Mouse (Mus musculus) limb, embryonic 15.5 days (tissue): ENCODE data around the gene Cspg5. TPM values are rescaled to one million over a fixed set of nuclear protein-coding genes. Genes with fewer than 3 reads are reported as not detected.

Experiments used
- ATAC-seq: fragments of 200-750 bp; cut with Nextera tagmentation; 2 replicates; pipeline ENCODE4 v1.8.0; 2017; ENCODE audit warnings: low read depth, moderate TSS enrichment; ENCODE audit not compliant: insufficient number of reproducible peaks, low FRiP score, low TSS enrichment
- H3K27ac ChIP-seq: fragments of 300-500 bp; sonication (generic); 2 replicates; pipeline ENCODE4 v1.5.1; 2015; ENCODE audit warnings: moderate library complexity, mild to moderate bottlenecking, inconsistent platforms
- H3K27me3 ChIP-seq: fragments of 300-500 bp; sonication (generic); 2 replicates; pipeline ENCODE4 v1.6.1; 2015; ENCODE audit warnings: inconsistent platforms
- H3K36me3 ChIP-seq: fragments of 300-500 bp; sonication (generic); 2 replicates; pipeline ENCODE4 v1.6.1; 2015; ENCODE audit warnings: inconsistent platforms
- H3K4me1 ChIP-seq: fragments of 300-500 bp; sonication (generic); 2 replicates; pipeline ENCODE4 v1.6.1; 2015; ENCODE audit warnings: inconsistent platforms
- H3K4me2 ChIP-seq: fragments of 300-500 bp; sonication (generic); 2 replicates; pipeline ENCODE4 v1.6.1; 2015; ENCODE audit warnings: mild to moderate bottlenecking, inconsistent platforms
- H3K4me3 ChIP-seq: fragments of 300-500 bp; sonication (generic); 2 replicates; pipeline ENCODE4 v1.5.1; 2015; ENCODE audit warnings: mild to moderate bottlenecking, inconsistent platforms
- H3K9ac ChIP-seq: fragments of 300-500 bp; sonication (generic); 2 replicates; pipeline ENCODE4 v1.6.1; 2015; ENCODE audit warnings: inconsistent platforms
- H3K9me3 ChIP-seq: fragments of 300-500 bp; sonication (generic); 2 replicates; pipeline ENCODE4 v1.6.1; 2016; ENCODE audit warnings: inconsistent platforms
- WGBS: fragments of 180-500 bp; shearing (Covaris S2); methylation state at CpG from one replicate; pipeline ENCODE4 v1.1.7; 2015; 5-methylcytosine and 5-hydroxymethylcytosine counted together
- polyA plus RNA-seq: library from polyadenylated mRNA; unstranded; fragments of >200 nt; fragmentation: Nextera tagmentation; extraction: Ambion mirVana; gene quantifications from 2 replicates; pipeline ENCODE4 v1.2.1, GENCODE M21; 2015

Cspg5 gene
- 4.0 and 8.9 TPM in 2 replicates for polyA plus RNA-seq

DNA sequence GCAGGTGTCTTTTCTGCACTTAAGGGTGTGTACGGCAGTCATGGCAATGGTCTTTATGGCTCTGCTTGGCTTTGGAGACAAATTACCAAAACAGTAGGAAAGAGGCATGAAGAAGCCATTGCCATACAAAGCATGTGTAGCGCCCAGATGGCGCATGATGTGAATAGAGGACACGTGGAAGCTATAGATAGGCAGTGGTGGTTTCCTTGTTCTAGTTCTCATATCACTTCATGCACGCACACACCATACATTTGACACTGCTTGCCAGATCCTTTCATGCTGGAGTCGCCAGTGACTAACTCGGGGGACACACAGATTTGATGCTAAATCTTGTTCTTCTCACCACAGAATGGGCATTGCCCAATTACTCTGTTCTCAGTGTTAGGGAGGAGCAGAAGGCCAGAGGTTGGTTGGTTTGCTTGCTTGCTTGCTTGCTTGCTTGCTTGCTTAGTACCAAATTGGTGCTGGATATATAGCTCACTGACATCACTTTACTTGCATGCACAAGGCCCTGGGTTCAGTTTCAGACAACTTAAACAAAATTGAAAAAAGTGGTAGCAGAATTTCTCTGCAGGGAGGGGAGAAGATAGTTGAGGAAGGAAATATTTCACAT lies at the start of gene Cspg5:
TSS of gene Cspg5 (plus strand) at position 563 of the 613 bp plus-strand sequence.
- Histone ChIP-seq H3K4me2 (peak within 1 kb of the TSS; percentile 100), H3K36me3 (peaks cover 23% of the 10 kb centered on the region), H3K9ac (no peak within 1 kb of the TSS), H3K27me3 (peaks cover 40% of the 10 kb centered on the region), H3K9me3 (no peaks in the 10 kb centered on the region), H3K27ac (no peak within 1 kb of the TSS), H3K4me1 (peaks cover 18% of the 10 kb centered on the region), H3K4me3 (peak within 1 kb of the TSS; percentile 73)
- no peak for ATAC-seq
- 80% methylated on average over 7 of the region's 7 CpGs for WGBS

DNA sequence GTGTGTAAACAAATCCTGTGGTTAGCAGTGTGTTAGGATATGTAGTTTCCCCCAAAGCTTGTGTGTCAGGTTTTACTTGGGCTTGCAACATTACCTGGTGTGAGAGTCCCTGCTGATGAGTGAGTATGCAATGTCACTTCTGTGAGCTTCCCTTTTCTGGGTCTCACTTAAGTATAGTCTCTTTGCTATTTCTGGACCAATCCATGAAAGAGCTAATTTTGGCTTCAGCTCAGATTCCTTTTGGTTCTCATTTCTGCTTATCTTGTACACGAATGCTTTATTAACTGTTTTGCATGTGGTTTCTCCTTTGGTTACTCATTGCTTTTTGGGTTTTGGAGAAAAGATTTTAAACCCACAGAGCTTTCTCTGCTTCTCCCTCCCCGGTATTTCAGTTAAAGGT lies 43.7 kb upstream of the Cspg5 start:
- no peak overlapping the region for H3K4me3 ChIP-seq
- WGBS = 83% methylated on average over 2 of the region's 2 CpGs
- H3K36me3 ChIP-seq = peaks cover 73% of the 10 kb centered on the region
- no peaks in the 10 kb centered on the region for H3K27me3 ChIP-seq
- ATAC-seq = no peak
- no peak overlapping the region for H3K9ac ChIP-seq
- no peaks in the 10 kb centered on the region for H3K4me1 ChIP-seq
- H3K4me2 ChIP-seq = no peak overlapping the region
- H3K9me3 ChIP-seq = no peaks in the 10 kb centered on the region
- H3K27ac ChIP-seq = no peak overlapping the region

DNA sequence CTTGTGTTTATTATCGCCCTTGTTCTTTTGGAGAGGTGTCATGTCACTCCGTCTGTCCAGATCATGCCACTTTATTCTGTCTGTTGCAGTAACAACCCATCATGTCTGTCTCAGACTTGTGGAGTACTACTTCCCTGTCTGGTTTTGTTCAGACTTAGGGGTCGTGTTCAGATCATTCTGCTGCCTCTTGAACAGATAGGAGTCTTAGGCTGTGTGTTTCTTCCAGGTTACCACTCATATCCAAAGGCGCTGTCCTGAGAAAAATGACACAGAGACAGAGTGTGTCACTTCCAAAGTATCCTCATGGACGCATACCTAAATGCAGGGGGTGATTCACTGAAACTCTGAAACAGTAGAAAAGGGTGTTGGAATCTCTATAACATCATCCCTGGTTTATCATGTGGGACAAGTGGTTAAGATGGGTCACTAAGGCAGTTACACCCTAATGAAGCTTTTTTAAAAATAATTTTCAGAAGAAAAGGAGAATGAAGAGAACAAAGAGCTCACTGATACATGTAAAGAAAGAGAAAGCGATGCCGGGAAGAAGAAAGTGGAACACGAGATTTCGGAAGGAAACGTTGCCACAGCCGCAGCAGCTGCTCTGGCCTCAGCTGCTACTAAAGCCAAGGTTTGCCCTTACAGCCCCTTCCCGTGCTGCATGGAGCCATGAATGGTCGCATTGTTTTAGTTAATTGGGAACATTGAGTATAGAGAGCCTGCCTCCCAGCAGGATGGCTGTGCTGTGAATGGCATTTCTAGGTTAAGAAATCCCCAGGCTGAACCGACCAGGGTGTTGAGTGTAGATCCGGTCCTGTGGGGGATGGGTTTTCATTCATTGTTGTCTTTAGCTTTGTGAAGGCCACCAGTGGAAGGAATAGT lies 37.8 kb upstream of the Cspg5 start:
- Histone ChIP-seq H3K36me3 (peaks cover 80% of the 10 kb centered on the region), H3K4me3 (no peak overlapping the region), H3K4me1 (no peaks in the 10 kb centered on the region), H3K4me2 (no peak overlapping the region), H3K9me3 (no peaks in the 10 kb centered on the region), H3K27me3 (no peaks in the 10 kb centered on the region), H3K9ac (no peak overlapping the region), H3K27ac (peak overlapping the region; percentile 62)
- ATAC-seq = 0 out of 2 replicates have a peak, but pooled peaks have one; percentile 24
- 57% methylated on average over 15 of the region's 15 CpGs for WGBS

DNA sequence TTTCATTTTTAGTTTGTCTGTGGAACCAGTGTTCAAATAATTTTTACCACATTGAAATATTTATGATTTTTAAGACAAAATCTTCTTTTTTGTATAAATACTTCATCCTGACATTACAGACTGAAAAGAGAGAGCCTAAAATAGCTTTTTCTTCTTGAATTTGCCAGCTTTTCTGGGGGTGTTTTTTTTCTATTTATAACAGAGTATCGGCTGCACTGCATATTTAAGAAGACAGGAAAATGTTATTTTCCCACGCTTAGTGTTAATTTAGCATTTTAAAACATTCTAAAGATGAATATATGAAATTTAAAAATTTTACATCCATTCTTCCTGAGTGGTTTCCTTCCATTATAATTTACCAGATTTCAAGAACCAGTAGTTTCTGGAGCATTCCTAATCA lies 37.1 kb upstream of the Cspg5 start:
- H3K27me3 ChIP-seq = no peaks in the 10 kb centered on the region
- H3K9ac ChIP-seq = no peak overlapping the region
- WGBS = 73% methylated on average over 2 of the region's 2 CpGs
- ATAC-seq = no peak
- no peak overlapping the region for H3K4me3 ChIP-seq
- H3K36me3 ChIP-seq = peaks cover 82% of the 10 kb centered on the region
- H3K4me1 ChIP-seq = no peaks in the 10 kb centered on the region
- H3K4me2 ChIP-seq = no peak overlapping the region
- H3K27ac ChIP-seq = 0 out of 2 replicates have a peak overlapping the region, but pooled peaks have one; percentile 62
- H3K9me3 ChIP-seq = no peaks in the 10 kb centered on the region

DNA sequence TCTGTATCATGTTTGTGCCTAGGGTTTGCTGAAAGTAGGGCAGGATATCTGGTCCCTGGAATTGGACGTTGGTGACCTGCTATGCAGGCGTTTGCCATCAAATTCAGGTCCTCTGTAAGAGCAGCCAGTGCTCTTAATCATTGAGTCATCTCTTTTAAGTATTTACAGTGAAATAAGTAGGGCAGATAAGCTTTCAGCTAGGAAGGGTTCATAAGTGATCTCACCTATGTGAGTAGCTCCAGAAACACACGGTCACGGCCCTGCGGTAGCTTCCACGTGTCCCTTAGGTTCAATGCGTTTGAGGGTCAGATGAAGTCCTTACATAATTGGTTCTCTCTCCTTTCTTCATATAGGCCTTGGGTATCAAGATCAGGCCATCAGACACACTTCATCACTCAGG lies 35.3 kb upstream of the Cspg5 start:
- Histone ChIP-seq H3K36me3 (peaks cover 82% of the 10 kb centered on the region), H3K4me3 (no peak overlapping the region), H3K27ac (no peak overlapping the region), H3K4me2 (no peak overlapping the region), H3K9me3 (no peaks in the 10 kb centered on the region), H3K4me1 (no peaks in the 10 kb centered on the region), H3K9ac (no peak overlapping the region), H3K27me3 (no peaks in the 10 kb centered on the region)
- WGBS = 69% methylated on average over 7 of the region's 7 CpGs
- ATAC-seq = no peak

DNA sequence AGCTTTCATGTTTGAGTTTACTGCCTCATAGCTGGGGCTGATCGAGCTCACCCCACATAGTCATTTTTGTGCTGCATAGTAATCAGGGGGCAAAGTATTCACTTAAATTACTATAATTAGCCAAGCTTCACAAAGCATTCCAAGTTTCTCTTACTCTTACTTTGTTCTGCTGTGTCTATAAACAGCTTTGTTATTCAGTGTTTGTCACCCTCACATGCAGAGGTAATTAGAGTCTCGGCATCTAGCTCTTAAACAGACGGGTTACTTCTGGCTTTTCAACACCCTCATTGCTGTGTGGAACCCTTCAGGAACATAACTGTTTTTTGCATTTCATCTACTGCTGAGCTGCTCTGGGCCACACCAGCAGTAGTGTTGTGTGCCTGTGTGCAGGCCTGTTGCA lies 34.6 kb upstream of the Cspg5 start:
- no peak overlapping the region for H3K4me2 ChIP-seq
- H3K9ac ChIP-seq = no peak overlapping the region
- no peak overlapping the region for H3K4me3 ChIP-seq
- H3K9me3 ChIP-seq = no peaks in the 10 kb centered on the region
- H3K36me3 ChIP-seq = peaks cover 80% of the 10 kb centered on the region
- H3K27ac ChIP-seq = no peak overlapping the region
- no peaks in the 10 kb centered on the region for H3K27me3 ChIP-seq
- no peaks in the 10 kb centered on the region for H3K4me1 ChIP-seq
- ATAC-seq = no peak
- WGBS = 81% methylated on average over 3 of the region's 3 CpGs

DNA sequence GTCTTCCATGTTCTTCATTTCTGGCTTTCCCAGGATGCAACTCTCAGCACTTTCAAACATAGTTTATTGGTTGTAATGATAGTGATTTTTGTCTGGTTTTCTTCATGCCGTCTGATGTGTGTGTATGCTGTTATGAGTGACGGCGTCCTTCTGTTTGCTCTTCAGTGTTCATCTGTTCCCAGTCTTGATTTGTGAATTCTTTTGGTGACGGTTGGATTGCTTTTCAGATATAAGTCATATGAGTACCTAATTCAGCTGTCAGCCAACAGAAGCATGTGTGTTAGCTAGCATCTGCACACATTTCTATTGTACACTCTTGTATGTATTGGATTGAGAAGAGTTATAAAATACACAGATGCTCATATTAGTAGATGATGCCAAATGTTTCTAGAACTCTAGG lies 19.3 kb upstream of the Cspg5 start:
- no peak overlapping the region for H3K4me3 ChIP-seq
- no peak overlapping the region for H3K9ac ChIP-seq
- 85% methylated on average over 4 of the region's 4 CpGs for WGBS
- no peak overlapping the region for H3K4me2 ChIP-seq
- no peaks in the 10 kb centered on the region for H3K9me3 ChIP-seq
- no peak for ATAC-seq
- no peaks in the 10 kb centered on the region for H3K4me1 ChIP-seq
- peaks cover 71% of the 10 kb centered on the region for H3K36me3 ChIP-seq
- no peaks in the 10 kb centered on the region for H3K27me3 ChIP-seq
- no peak overlapping the region for H3K27ac ChIP-seq

DNA sequence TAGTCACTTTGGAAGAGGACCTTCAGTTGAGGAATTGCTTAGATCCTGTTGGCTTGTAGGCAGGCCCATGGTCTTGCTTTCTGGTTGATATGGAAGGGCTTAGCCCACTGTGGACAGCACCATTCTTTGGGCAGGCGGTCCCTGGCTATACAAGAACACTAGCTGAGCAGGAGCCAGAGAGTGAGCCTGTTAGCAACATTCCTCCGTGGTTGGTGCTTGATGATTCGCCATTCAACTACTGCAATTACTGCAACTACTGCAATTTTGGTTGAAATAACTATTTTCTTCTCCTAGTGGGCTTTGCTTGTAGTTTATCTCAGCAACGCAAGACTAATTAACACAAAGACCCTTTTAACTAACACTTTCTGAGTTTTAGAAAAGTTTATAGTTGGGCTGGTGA lies 17.4 kb upstream of the Cspg5 start:
- H3K4me3 ChIP-seq = no peak overlapping the region
- no peak overlapping the region for H3K27ac ChIP-seq
- no peaks in the 10 kb centered on the region for H3K9me3 ChIP-seq
- H3K36me3 ChIP-seq = peaks cover 77% of the 10 kb centered on the region
- WGBS = 89% methylated on average over 4 of the region's 4 CpGs
- no peak overlapping the region for H3K9ac ChIP-seq
- H3K4me1 ChIP-seq = no peaks in the 10 kb centered on the region
- no peak for ATAC-seq
- H3K4me2 ChIP-seq = no peak overlapping the region
- no peaks in the 10 kb centered on the region for H3K27me3 ChIP-seq

DNA sequence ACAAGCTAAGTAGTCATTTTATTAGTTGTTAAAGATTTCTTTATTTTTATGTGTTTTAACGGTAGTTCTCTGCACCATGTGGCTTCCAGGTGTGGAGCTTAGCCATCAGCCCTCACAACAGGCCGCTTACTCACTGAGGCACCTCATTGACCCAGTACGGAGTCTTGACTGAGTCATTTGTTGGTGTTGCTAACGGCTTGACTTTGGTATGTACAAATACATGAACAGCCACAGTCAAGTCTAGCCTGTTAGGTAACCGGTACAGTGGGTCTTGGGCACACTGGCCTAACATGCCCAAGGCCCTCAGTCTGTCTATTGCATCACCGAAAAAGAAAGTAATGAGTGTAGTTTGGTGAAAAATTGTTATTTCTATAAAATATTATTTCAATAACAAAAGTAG lies 14.9 kb upstream of the Cspg5 start:
- Histone ChIP-seq H3K27me3 (no peaks in the 10 kb centered on the region), H3K4me2 (no peak overlapping the region), H3K36me3 (peaks cover 75% of the 10 kb centered on the region), H3K27ac (no peak overlapping the region), H3K4me3 (no peak overlapping the region), H3K9me3 (no peaks in the 10 kb centered on the region), H3K9ac (no peak overlapping the region), H3K4me1 (no peaks in the 10 kb centered on the region)
- ATAC-seq = no peak
- WGBS = 46% methylated on average over 6 of the region's 6 CpGs

DNA sequence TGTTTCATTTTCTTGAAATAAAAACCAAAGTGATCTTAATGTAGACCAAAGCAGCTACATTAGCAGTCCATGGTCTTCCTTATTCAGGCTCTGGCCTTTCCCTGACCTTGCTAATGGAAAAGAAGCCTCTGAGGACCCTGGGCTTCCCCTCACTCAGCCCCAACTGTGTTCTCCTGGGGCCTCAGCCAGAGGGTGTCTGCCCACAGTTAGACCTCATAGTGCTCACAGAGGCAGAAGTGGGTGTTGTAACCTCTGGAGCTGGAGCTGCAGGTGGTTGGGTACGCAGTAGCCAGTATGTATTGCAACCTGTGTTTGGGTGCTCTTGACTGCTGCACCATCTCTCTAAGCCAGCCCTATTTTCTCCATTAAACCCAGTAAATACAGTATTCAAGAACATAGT lies 14.5 kb upstream of the Cspg5 start:
- Histone ChIP-seq H3K4me2 (no peak overlapping the region), H3K27ac (no peak overlapping the region), H3K4me3 (no peak overlapping the region), H3K36me3 (peaks cover 71% of the 10 kb centered on the region), H3K27me3 (no peaks in the 10 kb centered on the region), H3K4me1 (no peaks in the 10 kb centered on the region), H3K9me3 (no peaks in the 10 kb centered on the region), H3K9ac (no peak overlapping the region)
- no peak for ATAC-seq
- WGBS = 91% methylated on average over 1 of the region's 1 CpGs

DNA sequence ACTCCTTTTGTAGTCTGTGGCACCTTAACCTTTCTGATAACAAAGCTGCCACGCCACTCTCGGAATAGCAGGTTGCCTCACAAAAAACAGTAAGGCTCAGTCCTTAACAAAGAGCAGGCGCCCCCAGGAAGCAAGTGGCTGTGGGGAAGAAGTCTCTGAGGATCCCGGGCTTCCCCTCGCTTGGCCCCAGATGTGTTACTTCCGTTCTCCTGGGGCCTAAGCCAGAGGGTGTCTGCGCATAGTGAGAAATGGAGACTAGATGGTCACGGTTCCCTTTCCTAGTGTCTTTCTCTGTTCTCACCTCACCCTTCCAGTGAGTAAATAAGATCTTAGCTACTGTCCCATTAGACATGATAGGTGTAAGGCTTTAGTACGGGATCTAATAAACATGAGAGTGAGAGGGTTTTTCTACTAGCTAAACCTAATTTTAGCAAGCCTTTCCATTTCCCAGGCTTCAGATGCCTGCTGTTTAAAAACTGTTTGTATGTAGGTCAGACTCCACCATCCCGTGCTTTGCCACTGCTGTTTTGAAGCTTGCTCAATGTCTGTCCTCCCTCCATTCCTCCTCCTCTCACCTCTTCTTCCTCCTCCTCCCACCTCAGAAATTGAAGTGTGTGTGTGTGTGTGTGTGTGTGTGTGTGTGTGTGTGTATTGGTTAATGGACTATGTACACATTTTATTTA lies 13.9 kb upstream of the Cspg5 start:
- no peak for ATAC-seq
- H3K4me1 ChIP-seq = no peaks in the 10 kb centered on the region
- peaks cover 73% of the 10 kb centered on the region for H3K36me3 ChIP-seq
- H3K27ac ChIP-seq = no peak overlapping the region
- no peaks in the 10 kb centered on the region for H3K9me3 ChIP-seq
- WGBS = 80% methylated on average over 10 of the region's 10 CpGs
- no peak overlapping the region for H3K4me2 ChIP-seq
- H3K9ac ChIP-seq = no peak overlapping the region
- no peaks in the 10 kb centered on the region for H3K27me3 ChIP-seq
- no peak overlapping the region for H3K4me3 ChIP-seq
